Mouse (Mus musculus) hindlimb bud, embryonic 11.5 days (tissue): ENCODE results near the gene Slc38a2.
A peak's percentile ranks its signal among the peaks of the same experiment; 100 is the strongest.

ENCODE experiments used
- DNase-seq: peaks from one replicate; pipeline ENCODE4 v3.0.0-alpha.2; 2012; ENCODE audit warnings: low read depth, low spot score; ENCODE audit errors: extremely low spot score

Slc38a2 gene

DNA sequence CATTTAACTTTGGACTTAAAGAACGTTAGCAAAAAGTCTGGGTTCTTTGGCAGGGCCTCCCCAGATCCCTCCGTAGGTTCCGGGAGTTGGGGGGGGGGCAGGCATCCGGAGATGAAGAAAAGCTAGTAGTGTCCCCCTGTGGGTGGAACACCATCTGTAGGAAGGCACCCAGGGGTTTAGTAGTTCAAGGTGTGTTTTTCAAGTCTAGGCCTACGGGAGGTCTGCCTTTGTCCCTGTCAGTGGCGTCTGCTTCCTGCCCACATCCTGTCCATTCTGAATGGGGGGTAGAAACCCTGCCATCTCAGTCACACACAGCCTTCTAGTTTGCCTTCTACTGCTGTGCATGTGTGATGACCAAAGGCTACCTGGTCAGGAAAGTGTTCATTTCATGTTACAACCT, 20.6 kb upstream of the Slc38a2 start:
- no peak for DNase-seq

GRCm38 (mm10) chr15:96718466-96718865, 18.9 kb upstream of the Slc38a2 start:
- no peak for DNase-seq

GRCm38 (mm10) chr15:96717181-96717580, 17.7 kb upstream of the Slc38a2 start:
- no peak for DNase-seq

DNA sequence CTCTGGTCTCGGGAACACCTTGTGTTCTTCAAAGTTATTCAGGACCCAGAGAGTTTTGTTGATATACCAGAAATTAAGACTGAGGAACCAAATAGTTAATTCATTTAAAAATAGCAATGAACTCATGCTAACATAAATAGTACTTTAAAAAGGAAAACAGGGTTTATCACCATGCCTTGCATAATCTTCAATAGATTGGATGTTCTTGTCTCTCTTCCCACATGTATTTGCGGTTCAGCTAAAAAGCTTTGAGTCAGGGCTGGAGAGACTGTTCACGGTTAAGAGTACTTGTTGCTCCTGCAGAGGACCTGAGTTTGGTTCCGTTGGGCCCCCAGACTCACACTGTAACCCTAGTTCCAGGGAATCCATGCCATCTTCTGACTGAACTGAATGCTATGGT, 16.8 kb upstream of the Slc38a2 start:
- no peak for DNase-seq

DNA sequence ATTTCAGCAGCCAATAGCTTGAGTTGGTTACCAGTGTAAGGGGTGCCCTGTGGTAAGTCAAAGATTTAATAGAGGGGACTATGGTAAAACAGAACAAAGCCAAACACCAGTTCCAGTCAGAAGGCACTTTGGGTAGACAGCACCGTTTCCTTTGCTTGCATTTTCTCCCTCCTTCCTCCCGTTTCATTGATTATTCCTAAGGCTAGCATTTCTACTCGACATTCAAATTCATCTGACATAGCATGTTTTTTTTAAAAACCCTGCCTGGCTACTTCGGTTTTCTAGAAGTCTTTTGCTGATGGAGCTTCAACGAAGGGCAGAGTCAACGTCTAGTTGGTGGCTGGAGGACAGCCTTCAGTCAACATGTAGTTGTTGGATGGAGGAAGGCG, 16.2 kb upstream of the Slc38a2 start:
- DNase-seq: no peak

- DNase-seq: no peak
These were observed 15.7 kb upstream of the Slc38a2 start for GRCm38 (mm10) chr15:96715079-96715691.

DNA sequence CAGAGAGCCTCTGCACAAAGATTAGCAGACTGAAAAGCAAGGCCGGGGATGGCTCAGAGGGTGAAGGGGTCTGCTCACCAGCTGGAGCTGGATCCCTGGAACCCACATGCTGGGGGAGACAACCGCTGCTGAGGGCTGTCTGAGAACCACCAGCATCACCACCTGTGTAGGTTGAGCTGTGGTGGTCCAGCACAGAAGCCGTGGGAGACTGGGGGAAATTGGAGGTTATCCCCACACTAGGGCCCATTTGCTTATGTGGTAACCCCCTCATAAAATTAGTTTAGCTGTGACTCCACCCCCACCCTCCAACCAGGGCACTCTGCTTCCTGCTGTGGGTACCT, 15.1 kb upstream of the Slc38a2 start:
- no peak for DNase-seq

DNA sequence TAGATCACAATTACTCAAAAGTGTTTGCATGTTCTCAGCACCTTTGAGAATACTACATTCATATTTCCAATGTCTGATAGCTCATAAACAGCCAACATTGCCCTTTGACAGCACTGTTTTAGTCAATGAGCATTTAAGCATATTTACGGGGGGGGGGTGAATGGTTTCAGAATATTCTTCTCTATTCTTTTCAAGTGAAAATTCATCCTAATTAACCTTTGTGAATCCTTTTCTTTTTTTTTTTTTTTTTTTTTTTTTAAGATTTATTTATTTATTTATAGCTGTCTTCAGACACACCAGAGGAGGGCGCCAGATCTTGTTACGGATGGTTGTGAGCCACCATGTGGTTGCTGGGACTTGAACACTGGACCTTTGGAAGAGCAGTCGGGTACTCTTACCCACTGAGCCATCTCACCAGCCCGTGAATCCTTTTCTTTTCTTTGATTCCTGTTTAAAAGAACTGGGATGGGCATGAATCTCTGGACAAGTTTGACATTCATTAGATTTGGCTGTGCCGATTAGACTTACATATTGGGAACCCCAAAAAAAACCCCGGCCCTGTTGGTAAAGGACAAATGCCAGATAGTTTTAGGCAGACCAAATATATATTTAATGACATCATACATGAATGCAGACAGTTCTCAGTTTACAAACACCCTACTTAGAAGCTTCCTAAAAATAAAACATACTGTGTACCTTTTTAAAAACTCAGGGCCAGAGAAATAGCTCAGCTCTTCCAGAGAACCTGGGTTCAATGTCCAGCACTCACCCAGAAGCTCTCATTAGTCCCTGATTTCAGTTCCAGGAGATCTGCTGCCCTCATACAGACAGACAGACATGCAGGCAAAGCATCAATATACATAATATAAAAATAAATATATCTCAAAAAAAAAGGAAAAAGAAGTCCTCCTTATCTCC, 14.5 kb upstream of the Slc38a2 start:
- no peak for DNase-seq

GRCm38 (mm10) chr15:96712338-96712737, 12.8 kb upstream of the Slc38a2 start:
- no peak for DNase-seq

- DNase-seq: no peak
These were observed 12.1 kb upstream of the Slc38a2 start for GRCm38 (mm10) chr15:96711664-96712063.

DNA sequence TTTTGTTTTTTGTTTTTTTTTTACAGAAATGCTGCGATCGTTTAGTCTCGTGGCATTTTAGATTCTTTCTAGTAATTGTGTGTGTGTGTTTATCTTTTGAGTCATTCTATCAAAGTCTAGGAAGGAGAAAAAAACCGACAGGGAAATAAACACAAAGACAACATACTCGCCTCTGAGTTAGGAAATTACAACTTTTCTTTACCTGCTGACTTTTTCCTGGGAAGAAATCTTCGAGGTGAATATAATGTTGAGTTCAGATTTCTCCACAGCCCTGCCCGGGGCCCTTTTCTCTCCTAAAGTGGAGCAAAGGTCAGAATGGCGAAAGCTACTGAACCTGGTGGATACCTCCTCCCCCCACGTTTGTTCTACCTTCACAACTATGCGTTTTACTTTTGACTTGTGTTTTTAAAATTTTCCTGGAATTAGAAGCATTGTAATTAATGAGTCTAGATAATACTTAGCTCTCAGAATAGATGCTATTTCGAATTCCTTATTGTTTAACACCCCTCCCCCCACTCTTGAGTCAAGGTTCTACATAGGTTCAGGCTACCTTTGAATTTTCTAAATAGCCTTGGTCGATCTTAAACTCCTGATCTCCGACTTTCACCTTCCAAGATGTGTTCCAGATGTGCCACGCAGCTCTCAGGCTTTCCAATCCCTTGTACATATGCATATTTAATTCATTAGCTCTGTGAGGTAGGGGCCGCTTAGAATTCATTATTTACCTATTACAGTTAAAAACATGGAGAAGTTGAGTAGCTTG, 11.0 kb upstream of the Slc38a2 start:
- DNase-seq: no peak

DNA sequence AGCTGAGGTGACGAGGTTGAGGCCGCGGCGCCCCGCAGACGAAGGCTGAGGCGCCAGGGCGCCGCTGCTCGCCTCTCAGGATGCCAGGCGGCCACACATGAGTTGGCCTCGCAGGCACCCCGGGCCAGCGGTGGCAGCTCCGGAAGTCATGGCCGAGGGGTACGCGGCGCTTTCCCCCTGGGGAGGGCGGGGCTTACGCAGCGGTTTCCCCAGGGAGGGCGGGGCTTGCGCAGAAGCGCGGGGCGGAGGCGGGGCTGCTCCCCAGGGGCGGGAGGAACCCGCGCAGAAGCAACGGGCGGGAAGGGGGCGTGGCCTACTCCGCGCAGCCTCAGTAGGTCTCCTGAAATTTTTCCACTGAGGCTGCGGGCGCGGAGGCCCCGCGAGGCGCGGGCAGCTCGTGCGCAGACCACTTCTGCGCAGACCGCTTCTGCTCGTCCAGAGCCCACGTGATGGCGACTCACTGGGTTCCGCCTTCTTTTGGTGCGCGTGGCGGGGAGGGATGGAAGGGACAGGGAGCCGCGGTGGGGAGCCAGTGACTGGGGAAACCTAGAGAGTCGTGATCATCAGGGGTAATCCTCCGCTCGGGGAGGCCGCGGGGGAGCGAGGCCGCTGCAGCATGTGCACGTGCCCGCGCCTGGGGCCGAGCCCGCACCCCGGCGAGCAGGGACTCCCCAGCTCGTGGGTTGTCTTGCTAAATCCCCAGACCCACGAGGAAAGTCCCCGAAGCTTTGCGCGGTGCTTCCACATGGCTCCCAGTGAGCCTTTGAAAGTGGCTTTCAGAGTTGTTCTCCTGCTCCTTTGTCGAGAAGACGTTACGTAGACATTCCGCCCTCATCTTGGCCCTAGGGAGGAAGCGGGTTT, 10.2 kb upstream of the Slc38a2 start:
- DNase-seq: peak; percentile 87

- no peak for DNase-seq
These were observed 9.5 kb upstream of the Slc38a2 start for GRCm38 (mm10) chr15:96708976-96709490.

DNA sequence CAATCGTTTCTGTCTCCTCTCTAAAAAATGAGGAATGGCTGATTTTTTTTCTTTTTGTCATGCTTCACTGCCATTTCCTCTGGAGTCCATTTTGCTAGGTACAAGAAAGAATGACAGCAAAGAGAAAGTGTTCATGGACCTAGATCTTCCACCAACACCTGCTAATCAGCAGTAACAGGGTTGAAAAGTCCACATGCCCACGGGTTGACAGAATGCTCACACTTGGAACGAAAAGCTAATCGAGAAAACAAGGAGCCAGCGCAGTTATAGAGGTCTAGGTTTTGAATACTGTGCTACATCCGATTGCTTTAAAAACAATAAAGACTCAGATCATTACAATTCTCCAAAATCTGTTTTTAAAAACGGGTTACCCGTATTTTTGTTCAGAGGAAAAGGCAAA, 8.9 kb upstream of the Slc38a2 start:
- no peak for DNase-seq

- DNase-seq: no peak
These were observed 8.4 kb upstream of the Slc38a2 start for GRCm38 (mm10) chr15:96707936-96708335.

GRCm38 (mm10) chr15:96702466-96703031, 3.0 kb upstream of the Slc38a2 start:
- DNase-seq: no peak

- no peak for DNase-seq
These were observed 1.2 kb upstream of the Slc38a2 start for GRCm38 (mm10) chr15:96700766-96701165.

DNA sequence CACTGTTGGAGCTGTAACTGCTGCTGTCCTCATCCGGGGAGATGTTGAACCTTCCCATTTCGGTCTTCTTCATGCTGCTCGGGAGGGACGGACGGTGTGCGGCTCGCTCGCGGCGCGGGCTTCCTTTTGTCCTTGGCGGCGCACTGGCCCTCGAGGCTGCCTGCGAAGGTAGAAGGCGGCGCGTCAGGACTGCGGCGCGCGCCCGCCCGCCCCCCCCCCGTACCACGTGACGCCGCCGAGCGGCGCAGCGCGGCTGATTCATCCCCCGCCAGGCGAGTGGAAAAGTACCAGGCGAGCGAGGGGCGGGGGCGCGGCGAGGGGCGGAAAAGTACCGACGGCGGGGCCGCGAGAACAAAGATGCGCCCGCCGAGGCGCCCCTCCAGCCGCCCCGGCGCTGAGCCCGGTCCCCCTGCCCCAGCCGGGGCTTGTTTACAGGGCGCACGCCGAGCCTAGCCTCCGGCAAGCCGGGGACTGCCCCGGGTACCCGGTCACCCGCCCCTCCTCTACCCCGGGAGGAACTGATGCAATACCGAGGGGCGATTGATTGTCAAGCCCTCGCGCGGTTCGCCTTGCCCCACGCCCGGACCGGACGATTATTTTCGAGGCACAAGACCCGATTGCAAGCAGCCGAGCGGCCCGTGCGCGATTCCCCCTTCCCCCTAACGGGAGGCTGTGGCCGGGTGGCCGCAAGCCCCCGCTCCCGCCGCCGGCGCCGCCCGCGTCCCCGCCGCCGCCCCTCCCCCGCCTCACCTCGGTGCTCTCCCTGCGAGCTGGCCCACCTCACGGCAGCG, 677 bp downstream of the Slc38a2 start:
- no peak for DNase-seq

DNA sequence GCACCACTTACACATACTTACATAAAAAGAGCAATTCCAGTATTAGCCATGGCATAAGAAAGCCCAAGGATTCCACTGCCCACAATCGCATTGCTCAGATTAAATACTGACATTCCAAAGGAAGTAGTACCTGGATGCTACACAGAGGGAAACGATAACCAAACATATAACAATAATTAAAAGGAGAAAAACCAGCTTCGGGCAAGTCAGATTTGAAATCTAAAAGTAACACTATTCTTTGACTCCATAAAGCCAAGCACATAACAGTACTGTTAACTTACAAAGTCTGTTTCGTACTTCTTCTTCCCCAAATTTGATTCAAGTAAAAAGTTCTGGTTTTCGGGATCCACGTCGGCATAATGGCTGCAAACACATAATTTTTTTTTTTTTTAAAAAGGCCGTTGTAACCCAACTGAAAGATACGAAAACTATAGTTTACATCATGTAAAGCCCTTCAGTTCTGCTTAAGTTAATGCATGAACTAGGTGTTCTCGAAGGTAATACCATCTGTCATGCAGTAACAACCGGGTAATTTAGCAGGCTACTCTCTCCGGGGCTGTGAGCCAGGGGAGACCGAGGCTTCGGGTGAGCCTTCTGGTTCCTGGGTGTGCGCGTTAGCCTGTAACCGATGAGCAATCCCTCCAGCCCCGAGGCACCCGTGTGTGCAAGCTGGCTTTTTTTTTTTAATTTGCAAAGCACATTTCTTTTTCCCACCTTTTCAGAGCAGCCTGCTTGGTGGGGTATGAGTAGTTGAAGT, 1.5 kb downstream of the Slc38a2 start:
- no peak for DNase-seq
